Mouse (Mus musculus): ENCODE measurements around the gene Rab1b.
A peak's percentile ranks its signal among the peaks of the same experiment; 100 is the strongest.

The Rab1b gene

GRCm38 (mm10) chr19:5050047-5050905 lies 56.6 kb downstream of the Rab1b start, which contains the start of gene Rin1:
Gene Rin1 (plus strand): TSS chr19:5050481.
- DNase-seq = peak; percentile 68

DNA sequence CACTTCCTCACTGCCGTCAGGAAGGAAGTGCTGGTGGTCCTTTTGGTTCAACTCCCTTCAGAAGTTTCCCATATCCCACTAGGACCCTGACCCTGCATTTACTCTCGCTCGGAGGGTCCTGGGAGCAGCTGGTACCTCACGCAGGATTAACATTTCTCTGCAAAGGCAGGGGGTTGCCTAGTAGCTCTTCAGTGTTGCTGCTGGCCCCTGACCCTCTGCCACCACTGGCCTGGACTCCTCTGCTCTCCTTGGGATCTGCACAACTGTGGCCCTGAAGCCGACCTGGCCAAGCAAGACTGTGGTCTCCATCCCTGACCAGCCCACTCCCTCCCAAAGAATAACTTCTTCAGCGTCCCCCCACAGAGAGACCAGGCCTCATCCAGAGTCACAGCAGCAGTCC lies 57.5 kb downstream of the Rab1b start:
- DNase-seq = no peak

All from kidney, postnatal 10 days (tissue).